Mouse (Mus musculus) frontal cortex, postnatal 36 days (tissue): ENCODE measurements at regions not wholly inside any gene's neighbourhood (a gene's known extent, or its start where the extent isn't known, plus 50 kb on each side); places are given as distances from the start of the nearest gene placed in this dataset.

Experiments used
- DNase-seq, 2 experiments: peaks; one replicate each; pipeline ENCODE4 v3.0.0; 2022; ENCODE audit warnings: low spot score in 2 of 2

DNA sequence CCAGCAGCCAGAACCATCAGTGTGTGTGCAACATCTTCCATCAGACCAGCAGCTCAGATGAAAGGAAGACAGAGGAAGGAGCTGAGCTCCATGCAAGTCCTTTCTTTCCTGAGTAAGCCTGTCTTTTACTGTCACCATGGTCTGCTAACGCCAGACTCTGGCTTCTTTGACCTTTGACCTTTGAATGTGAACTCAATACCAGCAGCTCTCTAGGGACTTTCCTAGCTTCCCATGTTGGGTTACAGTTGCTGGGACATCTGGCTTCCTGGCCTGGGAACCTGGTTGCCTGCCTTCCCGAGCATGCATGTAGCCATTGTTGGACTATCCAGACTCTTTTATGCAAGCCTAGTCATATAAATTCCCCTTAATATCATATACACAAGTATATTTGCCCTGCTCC, 492.3 kb downstream of the Tmem132b start:
- no peak for DNase-seq

DNA sequence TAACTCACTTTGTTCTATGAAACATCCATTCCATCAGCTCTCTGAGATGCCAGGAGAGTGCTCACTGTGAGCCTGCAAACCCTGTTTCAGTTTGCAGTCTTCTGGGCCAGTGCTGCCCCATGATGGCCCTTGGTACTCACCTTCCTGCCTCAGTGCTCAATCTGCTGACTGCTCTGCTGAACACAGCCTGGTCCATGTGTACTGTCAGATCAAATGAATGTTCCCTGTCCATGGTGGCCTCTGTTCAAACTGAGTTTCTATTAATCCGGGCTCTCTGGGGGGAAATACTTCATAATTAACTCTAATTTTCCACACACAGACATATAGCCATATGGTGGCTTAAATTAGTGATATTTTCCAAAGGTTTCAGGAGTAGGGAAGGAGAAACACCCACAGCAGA, 503.3 kb downstream of the Tmem132b start:
- no peak for DNase-seq

DNA sequence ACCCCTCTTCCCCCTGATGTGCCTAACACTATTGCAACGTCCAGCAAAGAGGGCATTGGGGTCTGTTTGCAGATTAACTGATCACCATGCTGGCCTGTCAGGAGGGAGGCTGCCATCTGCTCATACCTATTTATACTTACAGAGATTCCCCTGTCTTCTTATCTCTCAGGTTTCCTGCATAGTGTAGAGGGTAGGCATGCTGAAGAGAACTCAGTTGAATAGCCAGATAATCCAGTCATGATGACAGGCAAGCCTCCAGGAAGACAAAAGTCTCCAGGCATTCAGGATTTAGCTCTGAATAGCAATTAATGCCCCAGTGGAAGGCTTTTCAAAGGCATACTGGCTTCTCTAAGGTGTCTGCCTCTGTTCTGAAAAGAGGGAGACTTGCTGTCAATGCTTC, 505.1 kb downstream of the Tmem132b start:
- no peak for DNase-seq

DNA sequence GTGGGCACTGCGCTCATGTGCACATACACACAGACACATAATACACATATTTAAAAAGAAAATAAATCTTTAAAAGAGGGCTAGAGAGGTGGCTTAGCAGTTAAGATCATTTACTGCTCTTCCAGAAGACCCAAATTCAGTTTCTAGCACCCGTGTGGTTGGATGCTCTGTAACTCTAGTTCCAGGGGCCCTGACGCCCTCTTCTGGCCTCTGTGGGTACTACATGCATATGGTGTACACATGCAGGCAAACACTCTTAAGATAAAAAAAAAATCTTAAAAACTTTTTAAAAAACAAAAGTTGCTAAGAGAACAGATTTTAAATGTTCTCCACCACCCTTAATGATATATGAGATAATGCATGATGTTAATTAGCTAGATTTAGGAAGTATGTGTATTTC, 514.2 kb downstream of the Tmem132b start:
- no peak for DNase-seq

DNA sequence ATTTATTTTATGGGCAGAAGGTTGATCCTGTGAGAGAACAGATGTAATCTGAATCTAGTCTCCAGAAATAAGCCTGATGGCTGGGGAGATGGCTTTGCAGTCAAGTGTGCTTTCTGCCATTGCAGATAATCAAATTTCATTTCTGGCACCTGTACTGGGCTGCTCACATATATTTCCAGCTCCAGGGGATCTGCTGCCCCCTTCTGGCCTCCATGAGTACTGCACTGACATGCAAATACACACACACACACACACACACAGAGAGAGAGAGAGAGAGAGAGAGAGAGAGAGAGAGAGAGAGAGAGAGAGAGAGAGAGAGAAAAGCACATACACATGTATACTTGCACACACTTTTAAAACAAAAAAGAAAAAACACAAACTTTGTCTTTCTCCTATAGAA, 532.1 kb downstream of the Tmem132b start:
- no peak for DNase-seq

DNA sequence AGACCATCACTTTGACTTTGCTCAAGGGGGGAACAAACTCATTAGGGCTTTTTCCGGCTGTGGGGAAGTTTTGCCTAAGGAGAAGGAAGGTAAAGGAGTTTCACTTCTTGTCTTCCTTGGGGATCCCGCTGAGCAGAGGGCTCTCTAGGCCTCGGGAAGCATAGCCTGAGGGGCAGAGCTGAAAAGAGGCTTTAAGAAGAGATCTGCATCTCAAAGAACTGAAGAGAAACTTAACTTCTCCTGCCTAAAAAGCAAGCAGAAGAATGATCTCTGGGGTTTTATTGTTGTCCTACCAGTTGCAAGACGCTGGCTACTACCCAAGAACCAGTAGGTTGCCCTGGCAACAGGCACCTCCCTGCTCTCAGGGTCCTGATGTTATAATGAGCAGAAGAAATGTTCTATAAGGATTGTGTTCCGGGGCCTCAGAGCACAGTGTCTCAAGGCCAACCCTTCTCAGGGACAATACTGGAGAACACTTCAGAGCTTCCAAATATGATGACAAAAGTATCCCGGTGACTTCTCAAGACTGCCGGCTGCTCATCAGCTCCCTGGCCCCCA, 547.8 kb downstream of the Tmem132b start:
- DNase-seq: no peak

DNA sequence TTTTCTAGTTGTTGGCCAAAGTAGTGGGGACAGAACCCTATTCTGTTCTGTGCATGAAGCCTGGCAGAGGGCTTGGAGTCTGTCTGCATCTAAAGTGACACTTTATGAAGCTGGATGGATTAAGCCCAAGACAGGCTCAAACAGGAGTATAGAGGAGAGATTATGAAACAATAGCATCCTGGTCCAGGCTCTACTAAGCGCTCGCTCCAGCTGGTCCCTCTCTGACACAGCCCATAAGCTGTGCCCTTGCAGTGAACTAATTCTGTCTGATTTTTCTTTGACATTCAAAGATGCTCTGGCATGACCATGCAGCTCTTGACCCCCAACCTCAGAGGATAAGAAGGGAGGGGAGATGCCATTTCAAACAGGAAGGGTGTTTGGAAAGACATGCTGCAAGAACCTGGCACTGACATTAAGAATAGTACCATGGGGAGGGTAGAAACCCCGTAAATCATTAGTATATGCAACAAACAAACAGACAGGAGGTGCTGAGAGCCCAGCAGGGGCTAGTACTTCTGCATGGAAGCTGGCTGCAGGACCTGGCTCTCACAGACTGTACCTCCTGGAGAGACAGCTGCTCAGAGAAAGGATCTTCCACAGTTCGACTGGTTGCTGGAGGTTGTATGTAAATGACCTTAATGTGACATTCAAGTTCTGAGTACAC, 556.8 kb downstream of the Tmem132b start:
- no peak for DNase-seq

DNA sequence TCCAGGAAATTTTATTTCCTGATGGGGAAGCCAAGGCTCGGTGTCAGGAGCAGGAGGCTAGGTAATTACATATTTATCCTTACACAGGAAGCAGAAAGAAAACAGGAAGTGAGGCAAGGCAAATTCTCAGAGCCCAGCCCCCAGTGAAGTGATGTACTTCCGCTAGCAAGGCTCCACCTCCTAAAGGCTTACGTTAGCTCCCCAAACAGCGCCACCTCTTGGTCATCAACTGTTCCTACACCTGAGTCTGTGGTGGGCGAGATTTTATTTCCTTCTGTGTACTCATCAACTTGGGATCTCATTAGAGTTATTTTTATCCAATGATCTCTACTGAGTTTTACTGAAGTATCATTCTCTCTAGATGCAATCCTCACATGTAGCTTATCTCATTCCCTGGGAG, 561.6 kb downstream of the Tmem132b start:
- DNase-seq: no peak

DNA sequence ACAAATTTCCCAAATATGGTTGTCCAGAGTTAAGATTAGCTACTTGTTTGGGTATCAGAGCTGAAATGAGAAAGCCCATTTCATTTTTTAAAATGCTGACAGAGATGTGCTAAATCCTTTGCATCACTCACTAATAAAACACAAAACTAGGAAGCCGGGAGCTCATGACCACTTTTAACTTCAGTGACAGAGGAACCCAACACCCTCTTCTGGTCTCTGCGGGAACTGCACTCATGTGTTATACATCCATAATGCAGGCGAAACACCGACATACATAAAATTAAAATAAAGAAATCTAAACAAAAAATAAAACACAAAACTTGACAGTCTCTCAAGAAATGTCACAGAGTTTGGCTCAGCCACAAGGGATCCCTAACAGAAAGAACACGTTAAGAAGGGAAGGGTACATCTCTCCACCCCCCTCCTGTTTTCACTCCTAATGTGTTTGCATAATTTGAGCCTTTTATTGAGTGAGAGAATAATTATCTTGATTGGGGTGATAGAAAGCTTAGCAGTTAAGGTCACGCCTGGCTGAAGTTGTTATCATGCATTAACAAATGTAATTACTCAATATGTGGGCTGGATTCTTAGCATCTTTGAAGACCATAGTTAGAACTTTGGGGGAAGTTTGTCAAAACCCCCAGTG, 565.2 kb downstream of the Tmem132b start:
- DNase-seq: peak in 1 of 2 experiments; percentile 5

DNA sequence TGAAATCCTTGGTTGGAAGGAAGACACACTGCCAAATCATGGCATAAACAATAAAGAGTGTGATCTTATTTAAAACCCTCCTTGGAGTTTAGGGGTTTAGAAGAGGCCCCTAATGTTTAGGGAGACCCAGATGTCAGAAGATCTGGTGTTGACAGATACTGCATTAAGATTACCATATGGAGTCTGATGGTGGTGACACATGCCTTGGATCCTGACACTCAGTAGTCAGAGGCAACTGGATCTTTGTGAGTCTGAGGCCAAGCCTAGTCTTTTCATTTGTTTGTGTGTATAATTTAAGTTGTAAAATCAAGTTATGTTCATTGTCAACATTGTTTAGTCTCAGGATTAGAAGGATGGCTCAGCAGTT, 565.7 kb downstream of the Tmem132b start:
- DNase-seq: no peak

DNA sequence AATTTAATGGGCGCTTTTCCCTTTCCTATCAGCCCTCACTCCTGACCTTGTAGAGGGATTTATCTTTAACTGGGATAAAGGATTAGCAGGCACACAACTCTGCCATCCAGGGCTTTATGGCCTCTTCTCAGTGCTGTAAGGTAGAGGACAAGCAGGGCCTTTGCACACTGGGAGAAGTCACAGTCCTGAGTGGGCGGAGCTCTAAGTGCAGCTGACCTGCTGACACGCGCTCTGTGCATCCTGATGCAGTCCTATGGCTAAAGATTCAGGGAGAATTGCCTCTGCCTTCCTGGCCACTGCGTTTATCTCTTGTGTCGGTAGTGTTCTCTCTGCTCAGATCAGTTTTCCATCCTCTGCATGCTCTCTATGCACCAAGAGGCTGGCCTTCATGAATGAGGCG, 566.9 kb downstream of the Tmem132b start:
- no peak for DNase-seq

DNA sequence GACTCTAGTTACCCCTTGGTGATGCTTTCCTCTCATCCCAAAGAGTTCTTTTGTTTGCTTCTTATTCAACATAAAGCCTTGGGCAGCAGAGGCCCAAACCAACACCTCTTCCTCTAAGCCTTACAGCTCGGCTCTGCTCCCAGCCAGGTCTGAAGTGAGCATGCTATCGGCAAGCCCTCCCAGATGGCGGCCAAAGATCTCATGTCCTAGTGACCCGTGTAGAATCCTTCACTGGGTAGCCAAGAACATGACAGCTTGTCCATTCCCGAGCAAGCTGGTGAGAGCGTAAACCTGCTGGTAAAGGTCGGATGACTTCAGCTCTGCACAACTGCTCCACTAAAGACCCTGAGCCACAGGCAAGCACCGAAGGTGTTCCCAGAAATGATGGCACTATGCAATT, 568.4 kb downstream of the Tmem132b start:
- no peak for DNase-seq

DNA sequence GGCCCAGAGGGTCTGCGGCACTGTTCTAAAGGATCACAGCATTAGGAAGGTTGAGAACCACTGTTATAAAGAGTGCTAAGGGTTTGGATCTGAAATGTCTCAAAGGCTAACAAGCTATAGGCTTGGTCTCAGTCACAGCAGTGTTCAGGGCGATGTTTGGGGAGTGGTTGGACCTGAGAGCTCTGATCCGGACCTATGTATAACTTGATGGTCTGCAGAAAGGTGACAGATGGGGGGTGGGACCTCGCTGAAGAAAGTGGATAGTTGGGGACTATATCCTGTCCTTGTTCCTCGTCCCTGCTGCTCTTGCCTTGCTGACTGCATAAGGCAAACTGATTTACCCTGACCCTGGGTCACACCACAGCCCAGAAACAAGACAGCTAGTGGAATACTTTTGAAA, 572.9 kb downstream of the Tmem132b start:
- DNase-seq: no peak

DNA sequence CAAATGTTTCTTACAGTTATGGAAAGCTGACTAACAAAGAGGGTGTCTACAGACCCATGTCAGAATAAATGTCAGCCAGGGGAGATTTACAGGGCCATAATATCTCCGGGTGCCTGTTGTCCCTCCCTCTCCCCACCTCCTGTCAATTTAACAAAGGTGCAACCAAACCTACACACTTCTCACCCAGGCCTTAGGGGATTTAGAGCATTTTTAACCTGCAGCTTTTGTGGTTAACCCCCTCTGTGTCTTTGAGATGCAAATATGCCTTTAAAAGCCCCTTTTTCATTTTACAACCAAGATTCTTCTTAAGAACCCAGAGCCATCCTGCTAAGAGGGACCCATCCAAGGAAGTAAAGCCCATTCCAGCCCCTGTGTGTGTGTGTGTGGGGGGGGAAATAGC, 573.3 kb downstream of the Tmem132b start:
- DNase-seq: no peak

DNA sequence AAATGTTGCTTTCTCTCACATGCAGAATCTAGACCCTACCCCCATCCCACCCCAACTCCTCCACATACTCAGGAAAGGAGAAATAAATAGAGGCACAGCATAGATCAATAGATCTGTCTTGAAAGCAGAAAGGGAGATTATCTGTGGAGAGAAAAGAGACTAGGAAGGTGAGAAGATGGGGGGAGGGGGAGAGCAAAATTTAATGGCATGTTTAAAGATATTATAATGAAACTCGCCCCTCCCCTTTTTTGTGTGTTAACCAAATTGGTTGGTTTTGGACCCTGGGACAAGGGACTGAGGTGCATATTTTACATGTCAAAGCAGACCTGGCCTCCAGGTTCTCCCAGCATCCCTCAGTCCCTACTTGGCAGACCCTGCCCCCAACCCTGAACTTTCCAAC, 573.9 kb downstream of the Tmem132b start:
- no peak for DNase-seq

DNA sequence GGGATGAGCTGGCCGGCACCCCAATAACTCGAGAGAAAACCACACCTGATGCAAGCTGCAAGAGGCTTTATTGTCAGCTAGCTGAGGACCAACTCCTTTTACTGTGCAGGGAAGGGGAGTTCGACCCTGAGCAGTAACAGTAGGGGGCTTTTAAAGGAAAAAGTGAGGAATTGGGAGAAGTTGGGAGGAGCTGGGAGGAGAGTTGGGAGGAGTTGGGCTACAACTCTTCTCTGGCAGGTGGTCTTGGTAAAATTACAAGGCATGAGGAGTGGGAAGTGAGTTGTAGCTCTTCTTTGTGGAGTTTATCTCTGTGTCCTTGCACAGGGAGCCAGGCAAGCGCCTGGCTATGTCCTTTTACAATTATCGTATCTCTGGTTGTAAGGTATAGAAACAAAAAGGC, 575.4 kb downstream of the Tmem132b start:
- no peak for DNase-seq

DNA sequence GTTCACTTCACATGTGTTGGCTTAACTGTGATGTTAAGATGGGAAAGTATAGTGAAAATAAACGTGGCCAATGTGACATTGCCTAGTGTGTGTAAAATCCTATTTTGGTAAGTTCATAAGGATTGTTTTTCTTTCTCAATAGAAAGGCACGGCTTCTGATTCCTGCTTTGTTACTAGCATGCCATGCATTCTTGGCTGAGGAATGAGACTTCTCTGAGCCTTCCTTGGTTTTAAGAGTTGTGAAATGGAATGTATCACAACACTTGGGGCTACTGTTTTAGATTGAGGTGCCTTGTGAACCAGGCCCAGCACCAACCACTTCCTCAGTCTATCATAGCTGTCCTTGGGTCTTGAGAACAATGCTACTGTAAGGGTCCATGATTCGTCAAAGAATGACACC, 577.3 kb downstream of the Tmem132b start:
- DNase-seq: no peak

DNA sequence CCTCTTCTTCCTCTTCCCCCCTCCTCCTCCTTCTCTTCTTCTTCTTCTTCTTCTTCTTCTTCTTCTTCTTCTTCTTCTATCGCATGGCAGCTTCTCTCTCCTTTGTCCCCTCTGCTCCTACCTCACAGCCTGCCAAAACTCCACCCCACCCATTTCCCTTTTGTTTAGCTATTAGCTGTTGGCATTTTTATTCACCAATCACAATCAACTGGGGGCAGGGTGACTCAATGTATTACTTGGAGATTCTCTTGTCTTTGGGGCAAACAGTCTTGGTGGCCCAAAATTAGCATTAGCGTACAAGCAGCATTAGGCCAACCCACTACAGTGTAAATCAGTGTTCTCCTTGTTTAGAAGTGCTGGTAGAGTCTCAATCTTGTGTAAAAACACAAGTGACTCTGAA, 585.7 kb downstream of the Tmem132b start:
- no peak for DNase-seq

DNA sequence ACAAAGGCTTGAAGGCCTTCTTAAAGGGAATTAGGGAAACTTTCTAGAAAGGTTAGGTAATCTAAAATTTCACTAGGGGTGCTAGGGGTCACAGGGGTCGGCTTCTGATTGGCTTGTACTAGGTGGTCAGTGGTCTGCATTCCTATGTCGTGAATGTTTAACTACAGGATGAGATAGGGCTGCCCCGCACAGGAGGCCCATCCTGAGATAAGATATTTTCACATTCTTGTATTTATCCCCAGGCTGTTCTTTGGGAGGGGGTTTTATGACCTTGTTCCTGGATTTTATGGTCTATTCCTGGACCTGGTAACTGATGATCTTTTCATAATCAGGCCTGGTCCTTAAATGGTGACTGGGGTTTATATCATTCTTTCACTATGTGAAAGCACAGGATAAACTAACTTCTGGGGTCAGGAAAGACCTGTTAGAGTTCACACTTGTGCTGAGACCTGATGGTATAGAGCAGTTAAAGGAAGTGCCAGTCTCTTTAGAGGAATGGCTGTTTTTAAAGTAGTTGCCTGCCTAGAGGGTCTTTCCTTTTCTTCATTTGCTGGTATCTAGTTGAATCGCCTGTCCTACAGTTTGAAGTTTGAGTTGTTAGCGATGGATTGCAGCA, 586.4 kb downstream of the Tmem132b start:
- DNase-seq: no peak

DNA sequence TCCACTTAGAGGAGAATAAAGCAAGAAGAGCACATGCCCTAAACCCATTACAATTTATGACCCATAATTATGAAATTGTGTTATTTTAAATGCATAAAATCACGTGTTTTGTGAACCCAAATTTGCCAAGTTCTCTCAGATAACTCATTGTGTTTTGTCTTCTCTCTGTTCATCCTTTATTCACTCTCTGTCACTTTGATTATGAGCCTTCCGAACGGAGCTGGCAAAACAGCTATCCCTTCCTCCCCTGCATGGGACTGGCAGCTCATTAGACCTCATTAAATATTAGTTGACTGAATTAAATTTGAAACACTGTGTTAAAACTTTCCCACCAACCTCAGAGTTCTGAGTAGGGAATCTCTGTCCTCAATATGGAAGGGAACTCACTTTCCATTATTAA, 587.2 kb downstream of the Tmem132b start:
- DNase-seq: no peak

DNA sequence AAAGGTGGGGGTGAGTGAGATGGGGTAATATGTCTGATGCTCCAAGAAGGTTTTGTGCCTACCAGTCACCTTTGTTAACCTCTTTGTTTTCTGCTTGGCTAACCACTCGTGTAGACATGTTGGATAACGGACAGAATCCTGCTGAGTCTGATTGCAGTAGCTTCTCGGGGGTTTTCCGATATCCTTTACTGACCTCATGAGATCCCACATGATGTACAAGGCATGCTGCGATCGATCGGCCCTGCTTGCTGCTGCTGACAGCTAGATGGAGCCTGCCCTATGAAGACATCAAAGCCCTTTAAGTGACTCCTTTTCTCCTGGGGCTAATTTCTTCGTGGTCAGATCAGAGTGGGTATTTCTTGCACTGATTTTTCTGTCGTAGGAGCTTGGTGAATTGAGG, 591.6 kb downstream of the Tmem132b start:
- no peak for DNase-seq

DNA sequence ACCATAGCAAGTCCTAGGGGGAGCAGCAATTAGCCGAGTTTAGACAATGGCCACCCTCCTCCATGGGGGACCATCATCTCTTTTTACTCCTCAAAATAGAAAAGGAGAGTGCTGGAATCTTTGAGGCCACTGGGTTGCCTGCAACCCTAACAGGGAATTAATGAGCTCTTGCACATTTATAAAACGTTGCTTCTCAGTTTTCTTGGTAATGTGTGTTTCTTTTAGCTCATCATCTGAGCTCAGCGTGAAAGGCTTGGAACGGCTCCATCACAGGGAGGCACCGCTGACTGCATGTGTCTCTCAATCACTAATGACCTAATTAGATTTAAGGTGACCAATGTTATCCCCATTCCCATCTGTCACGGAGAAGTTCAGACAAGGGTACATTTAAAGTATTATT, 595.9 kb downstream of the Tmem132b start:
- no peak for DNase-seq

DNA sequence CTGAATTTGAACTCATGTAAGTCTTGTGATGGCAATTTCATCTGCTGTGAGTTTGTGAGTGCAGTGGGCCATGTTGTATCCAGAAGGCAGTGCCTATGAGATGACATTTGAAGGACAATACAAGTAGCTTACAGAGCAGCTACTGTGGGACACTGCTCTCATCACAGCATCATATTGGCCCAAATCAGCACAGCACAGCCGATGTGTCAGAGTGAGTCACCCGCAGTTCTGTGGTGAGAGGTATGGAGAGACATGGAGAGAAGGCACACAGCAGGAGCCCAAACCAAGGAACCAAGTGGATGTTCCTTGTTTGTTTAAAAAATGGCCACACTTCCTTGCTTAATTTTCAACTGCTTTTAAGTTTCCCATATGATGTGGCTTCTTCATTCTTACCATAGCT, 617.3 kb downstream of the Tmem132b start:
- DNase-seq: no peak
